Mouse (Mus musculus) yolk sac, embryonic 10.5 days (tissue): ENCODE data around the gene Ncor2.
"Not testable (repeated sequence)": the region's sequence is repeated elsewhere in the genome, so short reads cannot be mapped to it uniquely, and the experiment has no call there.

ENCODE experiments used
- DNase-seq: peaks from one replicate; pipeline ENCODE4 v3.0.0-alpha.2; 2017; ENCODE audit warnings: low spot score

The Ncor2 gene

GRCm38 (mm10) chr5:125179007-125179734 is at the start of gene Ncor2:
Gene Ncor2 (minus strand): TSS chr5:125179219.
- peak; percentile 77 for DNase-seq

GRCm38 (mm10) chr5:125227699-125228098 is 48.7 kb upstream of the Ncor2 start:
- no peak for DNase-seq

GRCm38 (mm10) chr5:125226229-125226634 is 47.2 kb upstream of the Ncor2 start:
- DNase-seq, result no peak

GRCm38 (mm10) chr5:125224925-125225324 is 45.9 kb upstream of the Ncor2 start:
- DNase-seq, result peak; percentile 40

- no peak for DNase-seq
These were observed 44.9 kb upstream of the Ncor2 start for GRCm38 (mm10) chr5:125223961-125224360.

GRCm38 (mm10) chr5:125222706-125223105 is 43.7 kb upstream of the Ncor2 start:
- no peak for DNase-seq

- DNase-seq, result no peak
These were observed 42.8 kb upstream of the Ncor2 start for GRCm38 (mm10) chr5:125221868-125222267.

GRCm38 (mm10) chr5:125217426-125218170 is 38.6 kb upstream of the Ncor2 start:
- no peak for DNase-seq

GRCm38 (mm10) chr5:125215930-125216459 is 37.0 kb upstream of the Ncor2 start:
- DNase-seq, result peak; percentile 28

- no peak for DNase-seq
These were observed 36.4 kb upstream of the Ncor2 start for GRCm38 (mm10) chr5:125215346-125215929.

- DNase-seq, result no peak
These were observed 35.0 kb upstream of the Ncor2 start for GRCm38 (mm10) chr5:125214064-125214463.

- not testable (repeated sequence) for DNase-seq
These were observed 25.9 kb upstream of the Ncor2 start for GRCm38 (mm10) chr5:125204910-125205309.

GRCm38 (mm10) chr5:125204199-125204815 is 25.3 kb upstream of the Ncor2 start:
- DNase-seq, result no peak

- no peak for DNase-seq
These were observed 24.7 kb upstream of the Ncor2 start for GRCm38 (mm10) chr5:125203759-125204158.

- no peak for DNase-seq
These were observed 24.1 kb upstream of the Ncor2 start for GRCm38 (mm10) chr5:125203099-125203498.

GRCm38 (mm10) chr5:125202100-125202499 is 23.1 kb upstream of the Ncor2 start:
- no peak for DNase-seq

GRCm38 (mm10) chr5:125199086-125199485 is 20.1 kb upstream of the Ncor2 start:
- no peak for DNase-seq

- not testable (repeated sequence) for DNase-seq
These were observed 18.3 kb upstream of the Ncor2 start for GRCm38 (mm10) chr5:125197325-125197724.

GRCm38 (mm10) chr5:125196054-125196453 is 17.0 kb upstream of the Ncor2 start:
- DNase-seq, result no peak

- no peak for DNase-seq
These were observed 16.1 kb upstream of the Ncor2 start for GRCm38 (mm10) chr5:125195142-125195541.

- DNase-seq, result no peak
These were observed 14.7 kb upstream of the Ncor2 start for GRCm38 (mm10) chr5:125193478-125194439.
